Mouse (Mus musculus) left cerebral cortex, adult 18-20 months (tissue): ENCODE measurements at regions not wholly inside any gene's neighbourhood (a gene's known extent, or its start where the extent isn't known, plus 50 kb on each side); places are given as distances from the start of the nearest gene placed in this dataset.
"Not testable (repeated sequence)": the region's sequence is repeated elsewhere in the genome, so short reads cannot be mapped to it uniquely, and the experiment has no call there.

Experiments used
- DNase-seq, 2 experiments: peaks; one replicate each; pipeline ENCODE4 v3.0.0; 2021 to 2022; ENCODE audit warnings: low spot score in 2 of 2, mixed read lengths in 1 of 2

DNA sequence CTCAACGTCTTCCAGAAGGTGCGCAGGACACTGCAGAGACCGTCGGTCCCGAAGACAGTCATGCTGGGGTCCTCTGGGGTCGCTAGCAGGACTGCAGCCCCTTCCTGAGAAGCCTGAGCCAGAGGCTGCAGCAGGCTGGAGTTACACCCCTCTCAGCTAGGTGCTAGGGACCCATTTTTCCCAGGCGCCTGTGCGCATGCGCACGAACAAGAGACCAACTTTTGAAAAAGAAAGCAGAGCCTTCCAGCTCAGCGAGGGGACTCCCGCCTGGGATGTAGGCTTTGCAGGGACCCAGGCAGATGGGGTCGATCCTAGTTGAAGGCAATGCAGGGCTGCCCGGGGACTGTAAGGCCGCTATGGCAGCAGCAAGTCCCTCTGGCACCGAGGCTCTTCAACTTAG is 104.7 kb upstream of the Atg7 start:
- peak in 1 of 2 experiments; percentile 5 for DNase-seq

- DNase-seq, result peak; percentile 44
Observed at GRCm38 (mm10) chr6:114550096-114550669, 92.7 kb upstream of the Atg7 start.

DNA sequence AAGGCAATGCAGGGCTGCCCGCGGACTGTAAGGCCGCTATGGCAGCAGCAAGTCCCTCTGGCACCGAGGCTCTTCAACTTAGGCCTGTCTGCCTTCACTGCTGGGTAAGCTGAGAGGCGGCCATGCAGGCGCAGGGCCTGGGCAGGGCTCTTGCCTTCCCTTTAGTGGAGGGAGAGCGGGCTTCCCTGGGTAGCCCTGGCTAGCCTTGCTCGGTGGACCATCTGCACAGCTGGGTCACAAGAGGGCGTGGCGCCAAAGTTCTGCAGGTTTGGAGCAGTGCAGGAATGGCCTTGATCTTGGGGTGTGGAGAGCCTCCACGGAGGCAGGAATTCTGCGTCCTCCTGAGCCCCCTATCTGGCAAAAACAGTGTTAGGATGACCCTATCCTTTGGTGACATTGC is 89.8 kb upstream of the Atg7 start:
- DNase-seq, result not testable (repeated sequence)

- peak; percentile 6 to 25 for DNase-seq
Observed at GRCm38 (mm10) chr6:114555186-114555585, 87.7 kb upstream of the Atg7 start.

- peak; percentile 32 to 41 for DNase-seq
Observed at GRCm38 (mm10) chr6:114577319-114577718, 65.6 kb upstream of the Atg7 start.
